Mouse (Mus musculus) CH12.LX (cell line): ENCODE measurements at regions not wholly inside any gene's neighbourhood (a gene's known extent, or its start where the extent isn't known, plus 50 kb on each side); places are given as distances from the start of the nearest gene placed in this dataset.

Experiments
- DNase-seq: peaks from one replicate; pipeline ENCODE4 v3.0.0-alpha.2; 2013; ENCODE audit errors: extremely low read depth
- H3K27ac ChIP-seq: 2 replicates; pipeline ENCODE4 v1.5.1; 2012; ENCODE audit warnings: low read depth, mild to moderate bottlenecking, control low read depth, moderate library complexity; ENCODE audit not compliant: insufficient read depth
- H3K27me3 ChIP-seq: replicated peaks from 2 replicates; pipeline ENCODE3; 2012; ENCODE audit warnings: inconsistent platforms
- H3K36me3 ChIP-seq, 2 experiments: replicated peaks in 1 of 2; 2 replicates each; pipeline versions ENCODE3 to v1.6.1; 2012; ENCODE audit warnings: inconsistent platforms in 1 of 2, low read length in 1 of 2, mild to moderate bottlenecking in 1 of 2, mixed read lengths in 1 of 2, moderate library complexity in 1 of 2; ENCODE audit not compliant: control insufficient read depth in 1 of 2, insufficient read depth in 1 of 2
- H3K4me1 ChIP-seq, 2 experiments: 2 replicates each; pipeline ENCODE4 v1.6.1; 2012; ENCODE audit warnings: inconsistent platforms in 1 of 2, moderate library complexity in 1 of 2; ENCODE audit not compliant: insufficient read depth in 2 of 2, control insufficient read depth in 1 of 2
- H3K4me2 ChIP-seq: 2 replicates; pipeline ENCODE4 v1.6.1; 2012; ENCODE audit warnings: low read depth, mild to moderate bottlenecking, control low read depth; ENCODE audit not compliant: poor library complexity, insufficient read depth, severe bottlenecking
- H3K4me3 ChIP-seq, 3 experiments: fragments of 150-350 bp in 1 of 3; sonication (generic) in 1 of 3; replicated peaks in 1 of 3; 2 replicates each; pipeline versions ENCODE3 to v1.5.1; 2011 to 2012; ENCODE audit warnings: low read depth in 2 of 3, low read length in 2 of 3, mild to moderate bottlenecking in 2 of 3, moderate library complexity in 2 of 3, control low read depth in 1 of 3, improper control_type of control experiment in 1 of 3, inconsistent platforms in 1 of 3, mixed read lengths in 1 of 3; ENCODE audit not compliant: poor library complexity in 1 of 3
- H3K79me2 ChIP-seq: replicated peaks from 2 replicates; pipeline ENCODE4 v1.6.1; 2012; ENCODE audit warnings: mild to moderate bottlenecking, moderate library complexity; ENCODE audit not compliant: control insufficient read depth, poor library complexity, insufficient read depth, severe bottlenecking; ENCODE audit errors: extremely low read depth
- H3K9ac ChIP-seq: 2 replicates; pipeline ENCODE4 v1.6.1; 2012; ENCODE audit warnings: low read depth, mild to moderate bottlenecking, control low read depth, moderate library complexity; ENCODE audit not compliant: insufficient read depth
- H3K9me3 ChIP-seq: replicated peaks from 2 replicates; pipeline ENCODE3; 2012; ENCODE audit warnings: low read length, inconsistent platforms, mixed read lengths
- BHLHE40 ChIP-seq: IDR thresholded peaks from 2 replicates; pipeline ENCODE4 v1.6.1; 2011; ENCODE audit warnings: mild to moderate bottlenecking, low read depth, low read length, improper control_type of control experiment
- CTCF ChIP-seq, 2 experiments: IDR thresholded peaks in 1 of 2; conservative IDR thresholded peaks in 1 of 2; 2 replicates each; pipeline ENCODE4 v1.5.1; 2011 to 2012; ENCODE audit warnings: low read depth in 2 of 2, low read length in 2 of 2, improper control_type of control experiment in 1 of 2, inconsistent platforms in 1 of 2, mild to moderate bottlenecking in 1 of 2, moderate library complexity in 1 of 2
- ELF1 ChIP-seq: IDR thresholded peaks from 2 replicates; pipeline ENCODE4 v1.6.1; 2014; ENCODE audit warnings: low read depth, mild to moderate bottlenecking, inconsistent platforms, low read length, improper control_type of control experiment
- GABPA ChIP-seq: IDR thresholded peaks from 2 replicates; pipeline ENCODE4 v1.6.1; 2012; ENCODE audit warnings: low read depth, low read length, improper control_type of control experiment, inconsistent platforms; ENCODE audit not compliant: insufficient replicate concordance
- HCFC1 ChIP-seq: IDR thresholded peaks from 2 replicates; pipeline ENCODE4 v1.6.1; 2012; ENCODE audit warnings: low read depth, mild to moderate bottlenecking, inconsistent platforms, low read length, improper control_type of control experiment
- JUN ChIP-seq: IDR thresholded peaks from 2 replicates; pipeline ENCODE4 v1.6.1; 2011; ENCODE audit warnings: low read depth, mild to moderate bottlenecking, low read length, improper control_type of control experiment, moderate library complexity; ENCODE audit not compliant: insufficient read depth
- JUND ChIP-seq: conservative IDR thresholded peaks from 2 replicates; pipeline ENCODE4 v1.6.1; 2011; ENCODE audit warnings: low read depth, low read length, improper control_type of control experiment
- MAZ ChIP-seq: IDR thresholded peaks from 2 replicates; pipeline ENCODE4 v1.6.1; 2012; ENCODE audit warnings: low read depth, mild to moderate bottlenecking, inconsistent platforms, low read length, improper control_type of control experiment, moderate library complexity
- MEF2A ChIP-seq: IDR thresholded peaks from 2 replicates; pipeline ENCODE4 v1.6.1; 2014; ENCODE audit warnings: low read depth, mild to moderate bottlenecking, inconsistent platforms, low read length, improper control_type of control experiment, borderline replicate concordance
- MYC ChIP-seq: IDR thresholded peaks from 2 replicates; pipeline ENCODE4 v1.6.1; 2011; ENCODE audit warnings: low read depth, mild to moderate bottlenecking, improper control_type of control experiment, low read length
- PAX5 ChIP-seq: IDR thresholded peaks from 2 replicates; pipeline ENCODE4 v1.6.1; 2012; ENCODE audit warnings: low read length, inconsistent platforms, mixed read lengths
- POLR2A ChIP-seq: IDR thresholded peaks from 2 replicates; pipeline ENCODE4 v1.6.1; 2011; ENCODE audit warnings: low read depth, mild to moderate bottlenecking, improper control_type of control experiment, low read length
- RAD21 ChIP-seq: IDR thresholded peaks from 2 replicates; pipeline ENCODE4 v1.6.1; 2011; ENCODE audit warnings: low read depth, mild to moderate bottlenecking, low read length, improper control_type of control experiment, moderate library complexity
- RCOR1 ChIP-seq: conservative IDR thresholded peaks from 2 replicates; pipeline ENCODE4 v1.6.1; 2012; ENCODE audit warnings: low read depth, mild to moderate bottlenecking, inconsistent platforms, low read length, improper control_type of control experiment
- SMC3 ChIP-seq: IDR thresholded peaks from 2 replicates; pipeline ENCODE4 v1.6.1; 2011; ENCODE audit warnings: low read depth, low read length, improper control_type of control experiment
- TBP ChIP-seq: conservative IDR thresholded peaks from 2 replicates; pipeline ENCODE4 v1.6.1; 2011; ENCODE audit warnings: low read depth, low read length, improper control_type of control experiment
- UBTF ChIP-seq: IDR thresholded peaks from 2 replicates; pipeline ENCODE4 v1.6.1; 2012; ENCODE audit warnings: low read depth, mild to moderate bottlenecking, inconsistent platforms, low read length, improper control_type of control experiment, moderate library complexity
- USF1 ChIP-seq: IDR thresholded peaks from 2 replicates; pipeline ENCODE4 v1.6.1; 2014; ENCODE audit warnings: low read depth, mild to moderate bottlenecking, inconsistent platforms, low read length, improper control_type of control experiment
- USF2 ChIP-seq: conservative IDR thresholded peaks from 2 replicates; pipeline ENCODE4 v1.6.1; 2011; ENCODE audit warnings: low read depth, low read length, improper control_type of control experiment
- ZKSCAN1 ChIP-seq: IDR thresholded peaks from 2 replicates; pipeline ENCODE4 v1.6.1; 2012; ENCODE audit warnings: low read depth, inconsistent platforms, low read length, improper control_type of control experiment, borderline replicate concordance
- ZMIZ1 ChIP-seq: IDR thresholded peaks from 2 replicates; pipeline ENCODE4 v1.6.1; 2012; ENCODE audit warnings: low read depth, mild to moderate bottlenecking, inconsistent platforms, low read length, improper control_type of control experiment
- dilution Hi-C: fragments of 300-500 bp; cut with MboI; formaldehyde crosslinking; loops from 2 replicates; pipeline ENCODE4 v1.14.3; 2020; ENCODE audit warnings: low sequenced_read_pairs; ENCODE audit not compliant: extremely low pct_unique_long_range_greater_than_20kb, extremely low pct_ligation_motif_present
- in situ Hi-C: fragments of 300-500 bp; cut with MboI; formaldehyde crosslinking; loops from 3 replicates; pipeline ENCODE4 v1.14.3; 2019; ENCODE audit warnings: low sequenced_read_pairs, low pct_ligation_motif_present, low pct_unique_long_range_greater_than_20kb, mixed read lengths

GRCm38 (mm10) chr11:63620220-63620619 is 301.9 kb downstream of the Hs3st3b1 start:
- H3K9me3 ChIP-seq: no peaks in the 10 kb centered on the region
- dilution Hi-C loops (no loop called here), in situ Hi-C loops (no loop called here)
- peaks cover 2% of the 10 kb centered on the region for H3K27me3 ChIP-seq
- H3K4me3 ChIP-seq: no peak overlapping the region
- H3K36me3 ChIP-seq: no peaks in the 10 kb centered on the region
- peaks cover 0 to 2% of the 10 kb centered on the region in 2 experiments; a peak in 1 of 4 replicates for H3K4me1 ChIP-seq
- H3K79me2 ChIP-seq: no peaks in the 10 kb centered on the region
- H3K9ac ChIP-seq: no peak overlapping the region
- H3K4me2 ChIP-seq: no peak overlapping the region
- TF ChIP-seq JUND (no peak), JUN (no peak), MEF2A (no peak), ZMIZ1 (no peak), RCOR1 (no peak), USF1 (no peak), ZKSCAN1 (no peak), TBP (no peak), POLR2A (no peak), SMC3 (no peak), UBTF (no peak), ELF1 (no peak), USF2 (no peak), MYC (no peak)
- no peak for DNase-seq
- no peak overlapping the region for H3K27ac ChIP-seq

GRCm38 (mm10) chr11:63630336-63630735 is 291.8 kb downstream of the Hs3st3b1 start:
- H3K27me3 ChIP-seq: peaks cover 10% of the 10 kb centered on the region
- H3K9ac ChIP-seq: no peak overlapping the region
- in situ Hi-C loops (no loop called here), dilution Hi-C loops (no loop called here)
- H3K4me3 ChIP-seq: no peak overlapping the region
- H3K27ac ChIP-seq: no peak overlapping the region
- no peaks in the 10 kb centered on the region for H3K79me2 ChIP-seq
- H3K4me2 ChIP-seq: no peak overlapping the region
- H3K4me1 ChIP-seq: no peaks in the 10 kb centered on the region
- H3K36me3 ChIP-seq: no peaks in the 10 kb centered on the region
- H3K9me3 ChIP-seq: no peaks in the 10 kb centered on the region
- TF ChIP-seq PAX5 (no peak), RAD21 (no peak)
- no peak for DNase-seq

GRCm38 (mm10) chr11:63657057-63657456 is 265.0 kb downstream of the Hs3st3b1 start:
- dilution Hi-C loops: no loop called here
- Histone ChIP-seq H3K9ac (no peak overlapping the region), H3K4me3 (no peak overlapping the region), H3K27ac (no peak overlapping the region)
- TF ChIP-seq MEF2A (no peak), USF1 (no peak), POLR2A (no peak), RAD21 (no peak), MYC (no peak), BHLHE40 (no peak), GABPA (no peak), USF2 (no peak), CTCF (conservative IDR thresholded peaks at IDR 0.05 in 1 of 2, IDR thresholded peaks at IDR 0.05 in 1 of 2; ENCODE audit: low read depth in 2 of 2, low read length in 2 of 2) (no peak), RCOR1 (no peak), HCFC1 (no peak), JUN (no peak), MAZ (no peak)
- TF ChIP-seq, all 38 proteins: peak for 0
- Histone ChIP-seq H3K4me2 (no peak overlapping the region), H3K27me3 (no peaks in the 10 kb centered on the region), H3K79me2 (no peaks in the 10 kb centered on the region), H3K9me3 (peaks cover 6% of the 10 kb centered on the region), H3K4me1 (no peaks in the 10 kb centered on the region), H3K36me3 (no peaks in the 10 kb centered on the region)
- DNase-seq: no peak
- in situ Hi-C loops: no loop called here
